Mouse (Mus musculus): Measurements from ENCODE around the gene Lgr6. TPM values are rescaled to one million over a fixed set of nuclear protein-coding genes. Genes with fewer than 3 reads are reported as not detected.
A peak's percentile ranks its signal among the peaks of the same experiment; 100 is the strongest.

The Lgr6 gene
- total RNA-seq, 4 experiments from 2014 or later = 0.11 to 0.19 (median 0.17) TPM

DNA sequence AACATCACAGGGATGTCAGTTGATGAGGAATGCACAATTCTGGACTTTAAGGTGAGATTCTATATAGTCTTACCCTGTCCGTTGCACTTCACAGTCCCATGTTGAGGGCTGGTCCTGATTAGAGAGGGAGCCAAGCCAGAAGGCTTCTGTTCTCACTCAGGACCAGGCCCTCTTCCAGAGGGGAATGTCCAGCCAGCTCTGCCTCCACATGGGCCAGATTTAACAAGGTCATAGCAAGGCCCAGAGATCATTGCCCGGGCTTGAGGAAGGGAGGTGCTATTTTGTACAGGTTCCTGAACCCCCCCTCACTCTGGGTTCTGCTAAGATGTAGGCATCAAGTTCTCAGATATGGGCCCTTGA is 87.4 kb downstream of the Lgr6 start:
- peak in 1 of 2 experiments; percentile 11 for DNase-seq (ENCODE audit: low spot score in 2 of 2)

DNA sequence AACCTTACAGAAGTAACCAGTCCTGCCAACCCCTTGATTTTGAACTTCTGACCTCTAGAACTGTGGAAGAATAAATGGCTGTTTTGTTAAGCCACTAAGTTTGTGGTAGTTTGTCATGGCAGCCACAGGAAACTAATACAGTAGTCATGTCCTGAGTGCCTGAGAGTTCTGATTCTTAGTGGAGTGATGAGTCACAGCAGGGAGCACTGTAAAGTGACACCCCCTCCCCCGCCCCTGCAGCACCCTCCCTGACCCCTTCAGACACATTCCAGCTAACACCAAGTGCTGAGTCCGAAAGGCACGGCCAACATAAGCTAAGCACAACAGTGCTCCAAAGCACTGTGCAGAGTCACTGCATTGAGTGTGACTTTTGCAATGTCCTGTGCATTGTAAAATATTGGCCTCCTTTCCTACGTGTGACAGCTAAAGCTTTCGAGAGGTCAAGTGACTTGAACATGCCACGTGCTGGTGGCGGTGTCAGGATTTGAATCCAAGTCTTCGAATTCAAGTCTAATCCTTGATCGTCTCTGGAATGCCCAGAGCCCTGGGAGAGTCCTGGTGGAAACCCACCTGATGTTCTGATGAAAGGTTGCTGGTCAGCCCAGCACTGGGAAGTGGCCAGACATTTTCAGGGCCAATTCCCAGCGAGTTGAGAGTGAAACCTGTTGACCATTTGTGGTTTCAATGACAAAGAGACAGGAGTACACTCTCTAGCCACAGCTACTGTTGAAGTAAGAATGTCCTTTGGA is 88.0 kb downstream of the Lgr6 start:
- DNase-seq (ENCODE audit: low spot score in 2 of 2) = no peak

- no peak for DNase-seq (ENCODE audit: low spot score in 2 of 2)
Observed at GRCm38 (mm10) chr1:135014921-135015445, 90.1 kb downstream of the Lgr6 start.

DNA sequence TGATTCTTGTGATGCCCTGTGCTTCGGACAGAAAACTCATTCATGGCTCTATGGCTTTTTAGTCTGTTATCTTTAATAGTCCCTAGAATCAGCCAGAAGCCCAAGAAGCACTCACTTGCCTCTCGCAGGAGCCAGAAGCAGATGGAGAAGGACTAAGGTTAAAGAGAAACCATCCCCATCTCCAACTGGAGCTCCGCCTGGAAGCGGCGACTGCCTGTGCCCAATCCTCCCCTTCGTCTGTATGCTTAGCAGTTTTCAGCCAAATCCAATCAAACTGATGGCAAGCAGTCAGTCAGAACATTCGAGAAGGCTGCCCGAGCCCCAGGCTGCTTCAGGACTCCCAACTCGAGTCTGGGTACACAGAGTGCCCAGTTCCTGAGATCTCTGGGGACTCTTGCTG is 92.6 kb downstream of the Lgr6 start:
- no peak for DNase-seq (ENCODE audit: low spot score in 2 of 2)

DNA sequence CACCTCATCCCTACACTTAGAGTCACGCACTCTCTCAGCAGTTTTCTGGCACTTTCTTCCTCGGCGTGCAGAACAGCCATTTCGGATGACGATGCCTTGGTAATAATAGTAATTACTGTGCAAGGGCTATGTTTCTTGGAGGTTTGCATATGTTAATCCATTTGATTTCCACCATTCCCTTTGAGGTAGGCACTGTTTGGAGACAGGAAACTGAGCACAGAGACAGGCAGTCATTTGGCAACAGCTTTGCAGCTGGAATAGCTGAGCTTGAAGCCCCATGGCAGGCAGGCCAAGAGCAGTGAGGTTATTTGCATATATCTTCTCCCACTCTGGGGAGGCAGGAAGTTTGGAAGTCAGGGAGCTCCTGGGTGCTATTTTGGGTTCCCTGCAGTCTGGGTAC is 93.2 kb downstream of the Lgr6 start:
- no peak for DNase-seq (ENCODE audit: low spot score in 2 of 2)

DNA sequence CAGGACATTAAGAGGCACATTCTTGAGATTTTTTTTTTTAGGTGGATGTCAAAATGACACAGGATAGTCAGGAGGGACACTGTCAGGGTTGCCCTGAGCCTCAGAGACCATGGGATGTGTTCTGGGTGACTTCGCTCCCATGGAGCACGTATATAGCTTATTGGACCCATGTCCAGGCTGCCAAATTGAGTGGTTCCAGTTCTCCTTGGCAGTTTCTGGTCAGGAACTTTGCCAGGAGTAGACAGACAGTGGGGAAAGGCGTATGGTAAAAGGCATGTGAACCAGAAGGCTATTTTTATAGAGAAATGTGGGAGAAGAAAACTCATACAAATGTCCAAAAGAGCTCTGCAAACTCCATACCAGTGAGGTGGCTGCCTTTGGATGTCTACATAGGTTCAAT is 95.2 kb downstream of the Lgr6 start:
- DNase-seq (ENCODE audit: low spot score in 2 of 2) = no peak

GRCm38 (mm10) chr1:135005696-135006095 is 99.4 kb downstream of the Lgr6 start:
- no peak for DNase-seq (ENCODE audit: low spot score in 2 of 2)

DNA sequence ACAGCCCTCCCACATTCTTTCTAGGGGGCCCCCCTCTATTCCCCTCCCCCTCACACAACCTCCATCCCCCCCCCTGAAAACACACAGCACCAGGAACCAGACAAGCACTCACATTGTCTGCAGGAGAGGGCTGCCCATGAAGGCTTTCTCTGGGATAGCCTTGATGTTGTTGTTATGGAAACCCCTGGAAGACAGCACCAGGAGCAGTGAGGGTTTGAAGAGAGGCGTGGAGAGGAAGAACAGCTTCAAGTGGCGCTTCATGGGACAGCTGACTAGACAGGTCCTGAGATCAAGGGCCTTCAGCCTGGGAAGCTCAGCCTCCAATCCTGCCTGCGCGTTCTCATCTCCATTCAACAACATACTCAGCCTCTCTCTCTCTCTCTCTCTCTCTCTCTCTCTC is 101.7 kb downstream of the Lgr6 start:
- no peak for DNase-seq (ENCODE audit: low spot score in 2 of 2)

DNA sequence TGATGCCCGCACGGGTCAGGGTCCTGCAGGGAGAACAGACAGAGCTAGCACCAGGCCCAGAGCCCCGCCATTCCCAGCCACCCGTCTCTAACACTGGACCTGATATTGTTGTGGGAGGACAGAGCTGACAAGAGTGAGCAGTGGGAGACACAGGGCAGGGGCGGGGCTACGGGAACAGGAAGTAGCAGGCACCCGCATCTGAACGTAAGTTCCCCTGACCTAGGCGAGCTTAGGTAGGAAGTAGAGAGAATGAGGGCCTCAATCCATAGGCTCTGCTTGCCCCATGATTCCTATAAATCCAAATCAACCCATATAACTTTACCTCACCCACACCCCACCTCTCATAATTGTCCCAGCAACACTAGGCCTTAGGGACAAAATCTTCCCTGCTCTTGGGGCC is 104.5 kb downstream of the Lgr6 start:
- DNase-seq (ENCODE audit: low spot score in 2 of 2) = no peak

- DNase-seq (ENCODE audit: low spot score in 2 of 2) = no peak
Observed at GRCm38 (mm10) chr1:134998231-134998630, 106.8 kb downstream of the Lgr6 start.

DNA sequence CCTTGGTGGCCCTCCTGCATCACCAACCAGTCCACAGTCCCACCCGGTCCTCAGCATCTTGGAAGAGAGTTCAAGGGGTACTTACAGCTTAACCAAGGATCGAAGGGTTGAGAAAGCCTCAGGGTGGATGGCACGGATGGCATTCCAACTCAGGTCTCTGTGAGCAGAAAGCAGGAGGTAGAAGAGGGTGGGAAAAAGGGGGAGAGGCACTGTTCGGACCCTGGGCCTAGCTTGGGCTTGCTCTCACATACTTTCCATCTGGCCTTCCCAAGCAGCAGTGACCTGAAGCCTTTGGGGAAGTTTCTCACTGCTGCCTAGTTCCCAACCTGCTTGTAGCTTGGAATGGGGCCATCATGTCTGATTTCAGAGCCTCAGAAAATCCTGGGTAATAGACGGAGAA is 107.5 kb downstream of the Lgr6 start:
- DNase-seq (ENCODE audit: low spot score in 2 of 2) = no peak

DNA sequence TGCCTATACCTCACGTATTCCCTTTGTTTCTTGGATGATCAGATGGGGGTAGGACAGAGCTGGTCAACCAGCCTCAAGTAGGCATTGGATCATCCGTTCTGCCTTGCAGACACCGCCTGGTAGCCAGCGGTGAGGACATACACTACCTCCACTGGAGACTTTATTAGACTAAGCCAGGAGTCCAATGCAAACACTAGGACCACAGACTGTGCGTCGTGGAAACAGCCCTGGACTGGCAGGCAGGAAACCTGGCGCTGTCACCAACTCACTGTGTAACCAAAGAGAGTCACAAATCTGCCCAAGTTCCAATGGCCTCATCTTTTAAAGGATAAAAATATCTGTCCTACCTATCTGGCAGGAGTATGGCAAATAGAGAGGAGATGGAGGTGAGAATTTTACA is 108.6 kb downstream of the Lgr6 start:
- no peak for DNase-seq (ENCODE audit: low spot score in 2 of 2)

- no peak for DNase-seq (ENCODE audit: low spot score in 2 of 2)
Observed at GRCm38 (mm10) chr1:134995954-134996353, 109.1 kb downstream of the Lgr6 start.

DNA sequence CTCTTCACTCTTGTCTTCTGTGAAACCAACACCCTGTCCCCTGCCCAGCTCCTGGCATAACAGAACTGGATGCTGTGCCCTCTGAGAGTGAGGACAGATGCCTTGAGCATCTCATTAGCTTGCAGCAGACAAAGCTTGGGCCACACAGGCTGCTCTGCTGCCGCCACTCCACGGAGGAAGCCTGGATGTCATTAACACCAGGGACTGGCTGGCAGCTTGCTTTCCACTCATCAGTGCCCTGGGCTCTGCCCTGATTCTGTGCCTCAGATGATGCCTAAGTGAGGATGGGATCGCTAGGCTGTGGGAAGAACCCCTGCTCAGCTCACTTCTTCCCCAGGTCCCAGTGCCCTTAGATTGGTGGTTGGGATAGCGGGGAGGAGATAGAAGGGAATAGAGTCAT is 109.6 kb downstream of the Lgr6 start:
- DNase-seq (ENCODE audit: low spot score in 2 of 2) = no peak

- no peak for DNase-seq (ENCODE audit: low spot score in 2 of 2)
Observed at GRCm38 (mm10) chr1:134994739-134995138, 110.3 kb downstream of the Lgr6 start.

GRCm38 (mm10) chr1:134992046-134992645 is 112.9 kb downstream of the Lgr6 start:
- DNase-seq (ENCODE audit: low spot score in 2 of 2) = no peak

DNA sequence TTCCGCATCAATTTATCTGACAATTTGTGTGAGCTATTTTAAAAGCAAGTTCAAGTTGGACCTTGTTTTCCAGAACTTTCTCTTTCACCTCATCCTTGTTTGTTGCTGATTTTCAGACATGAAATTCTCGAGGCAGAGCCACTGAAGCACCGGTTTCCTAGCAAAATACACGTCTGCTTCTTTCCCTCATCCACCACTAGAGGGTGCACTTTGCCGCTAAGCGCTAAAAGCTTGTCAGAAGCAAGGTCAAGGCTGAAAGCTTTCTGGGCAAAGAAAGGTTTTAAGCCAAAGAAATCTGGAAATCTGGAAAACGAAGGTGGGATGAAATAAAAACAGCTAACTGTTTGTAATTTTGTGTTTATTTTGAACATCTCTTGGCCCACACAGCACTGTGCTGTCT is 115.7 kb downstream of the Lgr6 start:
- peak in 1 of 2 experiments; percentile 22 for DNase-seq (ENCODE audit: low spot score in 2 of 2)

DNA sequence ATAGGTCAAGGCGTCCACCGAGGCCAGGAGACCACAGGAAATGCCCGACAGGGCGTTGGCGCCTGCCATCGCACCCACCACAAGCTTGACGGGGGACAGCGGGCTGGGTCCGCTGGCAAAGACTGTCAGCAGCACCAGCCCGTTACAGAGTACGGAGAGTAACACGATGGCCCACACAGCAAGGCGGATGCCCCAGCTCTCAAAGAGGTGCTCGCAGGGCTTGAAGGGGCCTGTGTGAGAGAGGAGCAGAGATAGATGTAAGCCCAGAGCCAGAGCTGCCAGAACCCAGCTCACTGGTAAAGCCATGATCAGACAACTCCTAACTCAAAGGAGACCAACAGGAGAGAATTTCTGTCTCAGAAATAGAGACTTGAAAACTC is 117.1 kb downstream of the Lgr6 start:
- no peak for DNase-seq (ENCODE audit: low spot score in 2 of 2)

GRCm38 (mm10) chr1:134987173-134987961 is 117.7 kb downstream of the Lgr6 start:
- DNase-seq (ENCODE audit: low spot score in 2 of 2) = peak; percentile 10 to 42

- DNase-seq (ENCODE audit: low spot score in 2 of 2) = no peak
Observed at GRCm38 (mm10) chr1:134972920-134973319, 132.2 kb downstream of the Lgr6 start.

DNA sequence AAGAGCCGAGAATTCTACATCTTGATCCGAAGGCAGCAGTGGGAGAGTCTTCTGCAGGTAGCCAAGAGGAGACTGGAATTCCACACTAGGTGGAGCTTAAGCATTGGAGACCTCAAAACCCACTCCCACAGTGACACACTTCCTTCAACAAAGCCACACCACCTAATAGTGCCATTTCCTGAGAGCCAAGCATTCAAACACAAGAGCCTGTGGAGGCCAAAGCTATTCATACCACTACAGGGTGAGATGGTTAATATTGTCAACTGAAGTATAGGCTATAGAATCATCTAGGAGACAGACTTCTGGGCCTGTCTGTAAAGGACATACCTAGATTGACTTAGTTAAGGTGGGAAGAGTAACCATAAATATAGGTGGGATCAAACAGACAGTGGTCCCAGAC is 139.6 kb downstream of the Lgr6 start:
- no peak for DNase-seq (ENCODE audit: low spot score in 2 of 2)

DNA sequence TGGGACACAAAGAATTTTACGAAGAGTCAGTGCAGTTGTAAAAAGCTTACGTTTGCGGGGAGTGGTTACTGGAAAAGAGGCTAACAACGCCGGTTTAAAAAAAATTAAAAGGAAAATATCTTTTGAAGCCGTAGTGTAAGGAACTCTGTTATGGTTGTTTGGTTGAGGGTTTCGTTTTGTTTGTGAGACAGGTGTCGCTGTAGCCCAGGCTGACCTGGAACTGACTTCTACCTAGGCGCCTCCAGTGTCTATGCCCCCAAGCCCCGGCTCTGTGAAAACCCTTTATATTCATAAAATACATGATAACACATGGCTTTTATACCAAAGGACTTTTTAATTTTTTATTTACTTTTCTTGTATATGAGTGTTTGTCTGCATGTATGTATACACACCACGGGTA is 142.3 kb downstream of the Lgr6 start:
- no peak for DNase-seq (ENCODE audit: low spot score in 2 of 2)

Data from gastrocnemius, adult 8-10 months (tissue).